14 mouse cellular contexts compared by ENCODE assay signal in the genomic region with DNA sequence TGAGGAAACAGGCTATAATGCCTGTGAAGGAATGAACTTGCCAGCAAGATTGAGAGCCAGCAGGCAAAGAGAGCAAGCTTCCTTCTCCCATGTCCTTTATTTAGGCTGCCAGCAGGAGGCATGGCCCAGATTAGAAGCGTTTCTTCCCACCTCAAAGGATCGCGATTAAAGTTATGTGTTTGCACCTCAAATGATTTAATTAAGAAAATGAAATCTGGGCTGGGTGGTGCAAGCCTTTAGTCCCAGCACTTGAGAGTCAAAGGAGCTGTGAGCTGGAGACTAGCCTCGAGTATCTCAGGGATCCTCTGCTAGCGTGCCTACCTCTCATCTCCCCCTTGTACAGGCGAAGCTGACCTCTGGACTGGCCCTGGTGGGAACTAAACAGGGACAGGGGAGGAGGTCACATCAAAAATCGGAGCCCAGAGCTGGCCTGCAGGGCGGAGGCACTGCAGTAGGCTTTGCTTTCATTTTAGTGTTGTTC.
DNase-seq lines count a peak whose midpoint lies in the region; ATAC-seq lines count a peak whose summit lies in the region.
"Had no signal": no experiment of that assay in that cellular context is flagged by ENCODE, and none has a peak within 500 bp of the region (broad histone marks: within the 10 kb centered on the region; RNA-seq: fewer than 3 reads in every experiment).

No protein-coding gene starts in this region.

- no peak overlapping the region for H3K4me3 ChIP-seq in heart, embryonic 11.5 days (ENCODE audit: low read depth, low read length)
- H3K4me3 ChIP-seq: hindbrain, embryonic 13.5 days; limb, embryonic 10.5 days had no signal

- no peak overlapping the region for H3K4me2 ChIP-seq in heart, embryonic 11.5 days
- H3K4me2 ChIP-seq: hindbrain, embryonic 13.5 days had no signal

- no peak overlapping the region for H3K27ac ChIP-seq in heart, embryonic 11.5 days (ENCODE audit: low read depth, low read length)
- H3K27ac ChIP-seq: hindbrain, embryonic 13.5 days; limb, embryonic 10.5 days had no signal

- ATAC-seq in heart, embryonic 11.5 days (replicated peaks; ENCODE audit: insufficient number of reproducible peaks, low FRiP score, low TSS enrichment) = no peak
- ATAC-seq: liver, postnatal 0 days had no signal

- no peaks in the 10 kb centered on the region for H3K4me1 ChIP-seq in heart, embryonic 11.5 days (ENCODE audit: control insufficient read depth, insufficient read depth, low read length)
- H3K4me1 ChIP-seq: limb, embryonic 10.5 days; megakaryocyte, embryonic 14.5 days had no signal

- H3K36me3 ChIP-seq in heart, embryonic 11.5 days (ENCODE audit: control insufficient read depth, insufficient read depth, low read length) = peaks cover 7% of the 10 kb centered on the region

- peak; percentile 40 to 42 for DNase-seq in heart, adult 18-20 months
- DNase-seq in right cerebral cortex, adult 2 months (ENCODE audit: low spot score in 2 of 2) = peak; percentile 31 to 45
- no peak for DNase-seq in right cerebral cortex, postnatal 25 days
- peak; percentile 41 for DNase-seq in cerebellum, adult 8-10 months
- DNase-seq in telencephalon, adult 2 months (ENCODE audit: low read depth, low spot score) = peak; percentile 70
- no peak for DNase-seq in urinary bladder, adult 18-20 months (ENCODE audit: low spot score in 2 of 2)
- DNase-seq: adrenal gland, postnatal 10 days; kidney, adult 8-10 months; liver, postnatal 0 days had no signal

- WGBS in heart, embryonic 11.5 days (ENCODE audit: insufficient replicate concordance) = 61% methylated on average over 8 of the region's 8 CpGs

- H3K9me3 ChIP-seq in heart, embryonic 11.5 days (replicated peaks; ENCODE audit: control insufficient read depth, low read length) = no peaks in the 10 kb centered on the region
- H3K9me3 ChIP-seq: hindbrain, embryonic 13.5 days; limb, embryonic 10.5 days had no signal

- no peaks in the 10 kb centered on the region for H3K27me3 ChIP-seq in heart, embryonic 11.5 days (ENCODE audit: control insufficient read depth, insufficient read depth, low read length)
- H3K27me3 ChIP-seq: CH12.LX; hindbrain, embryonic 13.5 days; megakaryocyte, embryonic 14.5 days had no signal

- H3K9ac ChIP-seq in heart, embryonic 11.5 days (ENCODE audit: low read depth, low read length) = no peak overlapping the region
- H3K9ac ChIP-seq: hindbrain, embryonic 13.5 days; liver, postnatal 0 days had no signal

Comparison
In these comparisons a context has a peak if more than half of its experiments do, and no peak if none do; other contexts are left out.
1. DNase-seq: peak in heart, adult 18-20 months (2 of 2), right cerebral cortex, adult 2 months (2 of 2), cerebellum, adult 8-10 months (single experiment) and telencephalon, adult 2 months (single experiment); none in right cerebral cortex, postnatal 25 days (single experiment) and urinary bladder, adult 18-20 months (0 of 2).